In the genomic region with DNA sequence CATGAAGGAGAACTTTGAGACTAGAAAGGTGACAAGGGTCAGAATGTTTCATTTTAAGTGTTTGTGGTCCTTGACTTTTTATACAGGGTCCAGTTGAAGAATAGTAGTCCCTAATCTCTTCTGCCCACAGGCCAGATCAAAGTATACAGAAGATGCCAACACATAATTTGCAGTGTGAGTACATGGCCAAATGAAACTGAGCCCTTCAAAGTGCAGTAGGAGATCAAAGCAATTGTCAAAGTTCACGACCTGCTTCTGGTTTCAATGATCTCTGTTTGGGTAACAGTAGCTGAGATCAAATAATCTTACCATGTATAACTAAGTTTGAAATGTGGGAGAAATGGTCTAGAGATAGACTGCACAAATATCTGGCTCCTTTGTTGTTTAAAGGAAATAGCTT, we compare ENCODE assay signal across 30 mouse cellular contexts. TPM values are rescaled to one million over a fixed set of nuclear protein-coding genes. Genes with fewer than 3 reads are reported as not detected.
"Had no signal": no experiment of that assay in that cellular context is flagged by ENCODE, and none has a peak within 500 bp of the region (broad histone marks: within the 10 kb centered on the region; RNA-seq: fewer than 3 reads in every experiment).

No protein-coding gene starts in this region.

- H3K27ac ChIP-seq: embryonic facial prominence, embryonic 12.5 days; embryonic facial prominence, embryonic 13.5 days; embryonic facial prominence, embryonic 15.5 days; forebrain, embryonic 10.5 days; forebrain, embryonic 12.5 days; forebrain, embryonic 13.5 days; forebrain, embryonic 15.5 days; gastrocnemius, adult 2 months; heart, adult 2 months had no signal

- H3K4me1 ChIP-seq: embryonic facial prominence, embryonic 12.5 days; embryonic facial prominence, embryonic 13.5 days; embryonic facial prominence, embryonic 15.5 days; forebrain, embryonic 10.5 days; forebrain, embryonic 13.5 days; forebrain, embryonic 15.5 days had no signal

- H3K27me3 ChIP-seq: embryonic facial prominence, embryonic 12.5 days; embryonic facial prominence, embryonic 13.5 days; embryonic facial prominence, embryonic 15.5 days; forebrain, embryonic 12.5 days; forebrain, embryonic 13.5 days; forebrain, embryonic 15.5 days had no signal

- H3K9me3 ChIP-seq: embryonic facial prominence, embryonic 12.5 days; embryonic facial prominence, embryonic 13.5 days; embryonic facial prominence, embryonic 15.5 days; forebrain, embryonic 10.5 days; forebrain, embryonic 12.5 days; forebrain, embryonic 13.5 days; forebrain, embryonic 15.5 days had no signal

- DNase-seq: cerebellum, adult 2 months; cerebellum, adult 8-10 months; cerebellum, adult 9-10 months; cerebellum, adult 9-11 months; cerebellum, postnatal 10 days; cerebellum, postnatal 14 days; cerebellum, postnatal 25 days; cerebellum, postnatal 36 days; embryo, embryonic 11 days; forebrain, postnatal 0 days; gastrocnemius, adult 2 months; gastrocnemius, postnatal 10 days; gastrocnemius, postnatal 14 days; gastrocnemius, postnatal 25 days; gastrocnemius, postnatal 36 days; heart, adult 11 months; heart, adult 18-20 months; heart, adult 2 months had no signal

- H3K9ac ChIP-seq: embryonic facial prominence, embryonic 12.5 days; embryonic facial prominence, embryonic 13.5 days; embryonic facial prominence, embryonic 15.5 days; forebrain, embryonic 12.5 days; forebrain, embryonic 13.5 days; forebrain, embryonic 15.5 days; forebrain, postnatal 0 days had no signal

- ATAC-seq: forebrain, embryonic 13.5 days; forebrain, embryonic 14.5 days; forebrain, embryonic 15.5 days; forebrain, embryonic 16.5 days; forebrain, postnatal 0 days had no signal

- H3K4me2 ChIP-seq: embryonic facial prominence, embryonic 12.5 days; embryonic facial prominence, embryonic 13.5 days; embryonic facial prominence, embryonic 15.5 days; forebrain, embryonic 12.5 days; forebrain, embryonic 13.5 days; forebrain, embryonic 15.5 days had no signal

- H3K4me3 ChIP-seq: embryonic facial prominence, embryonic 12.5 days; embryonic facial prominence, embryonic 13.5 days; embryonic facial prominence, embryonic 15.5 days; erythroblast, embryonic 14.5 days; forebrain, embryonic 10.5 days; forebrain, embryonic 12.5 days; forebrain, embryonic 13.5 days; forebrain, embryonic 15.5 days; gastrocnemius, adult 2 months; heart, adult 2 months had no signal

- H3K36me3 ChIP-seq: embryonic facial prominence, embryonic 12.5 days; embryonic facial prominence, embryonic 13.5 days; embryonic facial prominence, embryonic 15.5 days; forebrain, embryonic 10.5 days; forebrain, embryonic 12.5 days; forebrain, embryonic 15.5 days had no signal

RNA-seq across cellular contexts. Expression of a gene that starts 22.1 kb away (rescaled TPM):
- total RNA-seq: common myeloid progenitor, adult 5-6 weeks; granulocyte monocyte progenitor cell, adult 5-6 weeks had no signal
- polyA plus RNA-seq: erythroblast, embryonic 14.5 days had no signal
